ENCODE assay signal across 20 mouse cellular contexts in genomic region chr6:80622676-80623334, GRCm38 (mm10).
DNase-seq lines count a peak whose midpoint lies in the region; ATAC-seq lines count a peak whose summit lies in the region.
"Had no signal": no experiment of that assay in that cellular context is flagged by ENCODE, and none has a peak within 500 bp of the region (broad histone marks: within the 10 kb centered on the region; RNA-seq: fewer than 3 reads in every experiment).

No protein-coding gene starts in this region.

- H3K4me1 ChIP-seq in heart, embryonic 11.5 days (ENCODE audit: control insufficient read depth, insufficient read depth, low read length): no peaks in the 10 kb centered on the region
- H3K4me1 ChIP-seq: embryonic facial prominence, embryonic 15.5 days; midbrain, embryonic 12.5 days had no signal

- H3K36me3 ChIP-seq in heart, embryonic 11.5 days (ENCODE audit: control insufficient read depth, insufficient read depth, low read length): no peaks in the 10 kb centered on the region
- H3K36me3 ChIP-seq: embryonic facial prominence, embryonic 15.5 days; midbrain, embryonic 12.5 days had no signal

- H3K9ac ChIP-seq in heart, embryonic 11.5 days (ENCODE audit: low read depth, low read length): no peak overlapping the region
- H3K9ac ChIP-seq: embryonic facial prominence, embryonic 15.5 days; hindbrain, embryonic 14.5 days; midbrain, embryonic 12.5 days had no signal

- no peaks in the 10 kb centered on the region for H3K9me3 ChIP-seq in heart, embryonic 11.5 days (replicated peaks; ENCODE audit: control insufficient read depth, low read length)
- H3K9me3 ChIP-seq: embryonic facial prominence, embryonic 15.5 days; midbrain, embryonic 12.5 days had no signal

- WGBS in heart, embryonic 11.5 days (ENCODE audit: insufficient replicate concordance): 83% methylated on average over 6 of the region's 6 CpGs

- no peak overlapping the region for H3K27ac ChIP-seq in heart, embryonic 11.5 days (ENCODE audit: low read depth, low read length)
- H3K27ac ChIP-seq: embryonic facial prominence, embryonic 15.5 days; hindbrain, embryonic 14.5 days; midbrain, embryonic 12.5 days had no signal

- ATAC-seq in frontal cortex, adult (ENCODE audit: low TSS enrichment): peak; percentile 34; the same call in 1 of the 2 replicates
- no peak for ATAC-seq in heart, embryonic 11.5 days (replicated peaks; ENCODE audit: insufficient number of reproducible peaks, low FRiP score, low TSS enrichment)
- ATAC-seq: CD4-positive, CD25-positive, alpha-beta regulatory T cell, adult 4 months had no signal

- no peak for DNase-seq in frontal cortex, postnatal 14 days (ENCODE audit: low spot score in 2 of 2)
- DNase-seq in right cerebral cortex, postnatal 4 days: peak; percentile 10
- DNase-seq in right cerebral cortex, postnatal 25 days: no peak
- peak; percentile 59 to 83 for DNase-seq in layer of hippocampus, adult 8-10 months (ENCODE audit: low spot score in 2 of 2)
- DNase-seq in adrenal gland, postnatal 25 days: no peak
- DNase-seq: adrenal gland, adult 2 months; heart, adult 11 months; kidney, adult 11 months; kidney, postnatal 14 days; liver; lung, adult 18-20 months; lung, postnatal 36 days; thymus, adult 18-20 months had no signal

- no peaks in the 10 kb centered on the region for H3K27me3 ChIP-seq in heart, embryonic 11.5 days (ENCODE audit: control insufficient read depth, insufficient read depth, low read length)
- H3K27me3 ChIP-seq: embryonic facial prominence, embryonic 15.5 days; midbrain, embryonic 12.5 days had no signal

- no peak overlapping the region for H3K4me2 ChIP-seq in heart, embryonic 11.5 days
- H3K4me2 ChIP-seq: embryonic facial prominence, embryonic 15.5 days; hindbrain, embryonic 14.5 days; midbrain, embryonic 12.5 days had no signal

- H3K4me3 ChIP-seq in heart, embryonic 11.5 days (ENCODE audit: low read depth, low read length): no peak overlapping the region
- H3K4me3 ChIP-seq: embryonic facial prominence, embryonic 15.5 days; midbrain, embryonic 12.5 days; myocyte had no signal

Comparison
In these comparisons a context has a peak if more than half of its experiments do, and no peak if none do; other contexts are left out.
1. DNase-seq: peak in right cerebral cortex, postnatal 4 days (single experiment) and layer of hippocampus, adult 8-10 months (2 of 2); none in frontal cortex, postnatal 14 days (0 of 2), right cerebral cortex, postnatal 25 days (single experiment) and adrenal gland, postnatal 25 days (single experiment).